Comparison of ENCODE assay signal across 21 mouse cellular contexts in genomic region chr1:138131739-138132138, GRCm38 (mm10). TPM values are rescaled to one million over a fixed set of nuclear protein-coding genes. Genes with fewer than 3 reads are reported as not detected.
A peak's percentile ranks its signal among the peaks of the same experiment; 100 is the strongest.
DNase-seq lines count a peak whose midpoint lies in the region; ATAC-seq and TF ChIP-seq lines count a peak whose summit lies in the region.
"Had no signal": no experiment of that assay in that cellular context is flagged by ENCODE, and none has a peak within 500 bp of the region (broad histone marks: within the 10 kb centered on the region; RNA-seq: fewer than 3 reads in every experiment).

No protein-coding gene starts in this region.

- H3K27me3 ChIP-seq in spleen, adult 2 months (ENCODE audit: control insufficient read depth, insufficient read depth, low read length): no peaks in the 10 kb centered on the region
- H3K27me3 ChIP-seq in midbrain, postnatal 0 days (ENCODE audit: insufficient read depth, low read length): no peaks in the 10 kb centered on the region
- H3K27me3 ChIP-seq: embryonic facial prominence, embryonic 12.5 days; forebrain, embryonic 13.5 days; forebrain, embryonic 15.5 days had no signal

- no peak for TF ChIP-seq CTCF in spleen, adult 2 months (IDR thresholded peaks at IDR 0.05; ENCODE audit: extremely low read depth, insufficient read depth, insufficient read length, insufficient replicate concordance)
- no peak for TF ChIP-seq CTCF in midbrain, postnatal 0 days (IDR thresholded peaks at IDR 0.05)

- no peaks in the 10 kb centered on the region for H3K9me3 ChIP-seq in midbrain, postnatal 0 days (ENCODE audit: low read length)
- H3K9me3 ChIP-seq: embryonic facial prominence, embryonic 10.5 days; embryonic facial prominence, embryonic 12.5 days; forebrain, embryonic 13.5 days; forebrain, embryonic 15.5 days had no signal

- no peak overlapping the region for H3K4me3 ChIP-seq in spleen, adult 2 months (ENCODE audit: extremely low read depth, insufficient read depth, insufficient read length)
- no peak overlapping the region for H3K4me3 ChIP-seq in midbrain, postnatal 0 days (ENCODE audit: low read depth, low read length)
- H3K4me3 ChIP-seq: embryonic facial prominence, embryonic 10.5 days; embryonic facial prominence, embryonic 12.5 days; forebrain, embryonic 13.5 days; forebrain, embryonic 15.5 days had no signal

- no peak overlapping the region for H3K4me2 ChIP-seq in midbrain, postnatal 0 days (ENCODE audit: low read depth, low read length, poor library complexity, severe bottlenecking)
- H3K4me2 ChIP-seq: embryonic facial prominence, embryonic 12.5 days; forebrain, embryonic 13.5 days; forebrain, embryonic 15.5 days had no signal

- peaks cover 34% of the 10 kb centered on the region for H3K4me1 ChIP-seq in spleen, adult 2 months (ENCODE audit: control insufficient read depth, insufficient read depth, insufficient read length)
- H3K4me1 ChIP-seq in midbrain, postnatal 0 days (ENCODE audit: insufficient read depth, low read length): no peaks in the 10 kb centered on the region
- H3K4me1 ChIP-seq: embryonic facial prominence, embryonic 12.5 days had no signal

- no peak for DNase-seq in spleen, adult 2 months (ENCODE audit: low read depth in 1 of 2, low spot score in 2 of 2)
- no peak for DNase-seq in spleen, postnatal 10 days (ENCODE audit: low spot score in 2 of 2)
- DNase-seq in CD4-positive helper T cell, adult 2 months (ENCODE audit: low read depth, low spot score): peak; percentile 35
- DNase-seq in induced T-regulatory cell, adult 2 months (ENCODE audit: low read depth): peak; percentile 64
- DNase-seq in naive thymus-derived CD4-positive, alpha-beta T cell, adult 2 months (ENCODE audit: low read depth): peak; percentile 54
- no peak for DNase-seq in midbrain, postnatal 0 days (ENCODE audit: low spot score)
- no peak for DNase-seq in kidney, adult 18-20 months
- no peak for DNase-seq in heart, adult 11 months
- DNase-seq: adrenal gland, adult 2 months; adrenal gland, postnatal 10 days; adrenal gland, postnatal 25 days; cerebellum, adult 11-12 months; cerebellum, adult 2 months; cerebellum, adult 9-10 months; cerebellum, postnatal 10 days; cerebellum, postnatal 25 days; forebrain, postnatal 0 days had no signal

- H3K27ac ChIP-seq in spleen, adult 2 months (ENCODE audit: insufficient read depth, low read length): peak overlapping the region; percentile 28; the same call in 1 of the 2 replicates
- H3K27ac ChIP-seq in midbrain, postnatal 0 days (ENCODE audit: low read depth, low read length): no peak overlapping the region
- H3K27ac ChIP-seq: embryonic facial prominence, embryonic 10.5 days; embryonic facial prominence, embryonic 12.5 days; forebrain, embryonic 13.5 days; forebrain, embryonic 15.5 days had no signal

- peaks cover 4% of the 10 kb centered on the region for H3K36me3 ChIP-seq in spleen, adult 2 months (ENCODE audit: control insufficient read depth, insufficient read depth, low read length)
- no peaks in the 10 kb centered on the region for H3K36me3 ChIP-seq in midbrain, postnatal 0 days (ENCODE audit: insufficient read depth, low read length)
- H3K36me3 ChIP-seq: embryonic facial prominence, embryonic 10.5 days; embryonic facial prominence, embryonic 12.5 days; forebrain, embryonic 15.5 days had no signal

- no peak for TF ChIP-seq POLR2A in spleen, adult 2 months (IDR thresholded peaks at IDR 0.05; ENCODE audit: low read depth, low read length)

- WGBS in spleen, adult 2 months: 70% methylated on average over 2 of the region's 2 CpGs
- WGBS in midbrain, postnatal 0 days: 65% methylated on average over 2 of the region's 2 CpGs

- no peak for ATAC-seq in midbrain, postnatal 0 days (ENCODE audit: low FRiP score)
- ATAC-seq: forebrain, embryonic 13.5 days; forebrain, embryonic 15.5 days; forebrain, postnatal 0 days had no signal

- no peak overlapping the region for H3K9ac ChIP-seq in midbrain, postnatal 0 days (replicated peaks; ENCODE audit: low read length, poor library complexity, severe bottlenecking)
- H3K9ac ChIP-seq: embryonic facial prominence, embryonic 12.5 days; forebrain, embryonic 13.5 days; forebrain, embryonic 15.5 days; forebrain, postnatal 0 days had no signal

RNA-seq across cellular contexts. Expression of gene Ptprc, which starts 43.8 kb away (rescaled TPM):
- polyA plus RNA-seq in spleen, adult 2 months (2012; rRNA removed): 239 and 294 TPM in 2 replicates
- 1.9 and 4.1 TPM in 2 replicates for total RNA-seq in midbrain, postnatal 0 days (2014; rRNA removed)
- 0.77 and 0.90 TPM in 2 replicates for polyA plus RNA-seq in midbrain, postnatal 0 days (2015; fragmentation: Nextera tagmentation; extraction: Ambion mirVana)

Comparison
In these comparisons a context has a peak if more than half of its experiments do, and no peak if none do; other contexts are left out.
1. DNase-seq: peak in CD4-positive helper T cell, adult 2 months (single experiment), induced T-regulatory cell, adult 2 months (single experiment) and naive thymus-derived CD4-positive, alpha-beta T cell, adult 2 months (single experiment); none in spleen, adult 2 months (0 of 2), spleen, postnatal 10 days (0 of 2), midbrain, postnatal 0 days (single experiment), kidney, adult 18-20 months (single experiment) and heart, adult 11 months (single experiment).
2. RNA of gene Ptprc, which starts 43.8 kb away (polyA plus RNA-seq): 239 to 294 TPM in spleen, adult 2 months; 0.77 to 0.90 TPM in midbrain, postnatal 0 days; every median in the first group is over 100 times any median in the second.